Mouse (Mus musculus) megakaryocyte, adult 5-6 weeks (primary cell): Measurements from ENCODE around the gene Cilp2. TPM values are rescaled to one million over a fixed set of nuclear protein-coding genes. Genes with fewer than 3 reads are reported as not detected.

Source experiments
- total RNA-seq, 2 experiments: library from RNA; stranded (forward) in 1 of 2; stranded (reverse) in 1 of 2; fragments of 153-499, 151-499 nt in 1 of 2; fragments of 221-1000, 200-1000 nt in 1 of 2; gene quantifications; 2 replicates each; pipeline versions ENCODE4 v1.2.3 to v1.2.4; 2015 to 2017

Cilp2 gene
- total RNA-seq, 2 experiments from 2014 or later: not detected

Other genes with a start within 250 kb of the Cilp2 start
- 0.76 and 0.89 TPM in 2 replicates for gene Zfp964, start 233.2 kb downstream of the Cilp2 start, total RNA-seq (2015)
- gene Zfp964, start 233.2 kb downstream of the Cilp2 start, total RNA-seq (2017): 0.33 TPM in 1 of 2 replicates, not detected in the other
- gene Zfp869, start 177.0 kb downstream of the Cilp2 start, total RNA-seq (2015): 16.7 and 17.9 TPM in 2 replicates
- gene Zfp869, start 177.0 kb downstream of the Cilp2 start, total RNA-seq (2017): 18.1 and 21.5 TPM in 2 replicates
- 7.2 and 8.0 TPM in 2 replicates for gene Zfp963, start 137.7 kb downstream of the Cilp2 start, total RNA-seq (2015)
- gene Zfp963, start 137.7 kb downstream of the Cilp2 start, total RNA-seq (2017): 3.7 and 5.5 TPM in 2 replicates
- gene Gm20422, start 112.8 kb downstream of the Cilp2 start, total RNA-seq (2015): not detected in 2 replicates
- 0.33 and 0.45 TPM in 2 replicates for gene Gm20422, start 112.8 kb downstream of the Cilp2 start, total RNA-seq (2017)
- 19.5 and 21.1 TPM in 2 replicates for gene Atp13a1, start 96.5 kb downstream of the Cilp2 start, total RNA-seq (2015)
- 15.6 and 16.9 TPM in 2 replicates for gene Atp13a1, start 96.5 kb downstream of the Cilp2 start, total RNA-seq (2017)
- 23.6 TPM in 2 replicates for gene Zfp866, start 96.5 kb downstream of the Cilp2 start, total RNA-seq (2015)
- gene Zfp866, start 96.5 kb downstream of the Cilp2 start, total RNA-seq (2017): 24.9 and 27.2 TPM in 2 replicates
- 60.6 and 62.2 TPM in 2 replicates for gene Gmip, start 79.0 kb downstream of the Cilp2 start, total RNA-seq (2015)
- 59.3 and 82.0 TPM in 2 replicates for gene Gmip, start 79.0 kb downstream of the Cilp2 start, total RNA-seq (2017)
- 1.7 and 2.0 TPM in 2 replicates for gene Lpar2, start 65.3 kb downstream of the Cilp2 start, total RNA-seq (2015)
- gene Lpar2, start 65.3 kb downstream of the Cilp2 start, total RNA-seq (2017): 0.57 and 0.59 TPM in 2 replicates
- gene Pbx4, start 55.2 kb downstream of the Cilp2 start, total RNA-seq (2015): 1.3 and 2.4 TPM in 2 replicates
- gene Pbx4, start 55.2 kb downstream of the Cilp2 start, total RNA-seq (2017): 0.57 and 1.9 TPM in 2 replicates
- 0.27 TPM in 1 of 2 replicates, not detected in the other for gene Tssk6, start 14.5 kb upstream of the Cilp2 start, total RNA-seq (2015)
- 0.16 and 0.26 TPM in 2 replicates for gene Tssk6, start 14.5 kb upstream of the Cilp2 start, total RNA-seq (2017)
- 63.4 and 75.7 TPM in 2 replicates for gene Ndufa13, start 14.9 kb upstream of the Cilp2 start, total RNA-seq (2015)
- gene Ndufa13, start 14.9 kb upstream of the Cilp2 start, total RNA-seq (2017): 120 and 143 TPM in 2 replicates
- 3.1 TPM in 1 of 2 replicates, not detected in the other for gene Yjefn3, start 15.0 kb upstream of the Cilp2 start, total RNA-seq (2015)
- gene Yjefn3, start 15.0 kb upstream of the Cilp2 start, total RNA-seq (2017): not detected in 2 replicates
- gene Gatad2a, start 108.7 kb upstream of the Cilp2 start, total RNA-seq (2015): 50.1 and 62.0 TPM in 2 replicates
- 62.5 and 64.7 TPM in 2 replicates for gene Gatad2a, start 108.7 kb upstream of the Cilp2 start, total RNA-seq (2017)
- 28.1 and 28.4 TPM in 2 replicates for gene Mau2, start 155.0 kb upstream of the Cilp2 start, total RNA-seq (2015)
- 28.1 and 33.8 TPM in 2 replicates for gene Mau2, start 155.0 kb upstream of the Cilp2 start, total RNA-seq (2017)
- gene Sugp1, start 155.1 kb upstream of the Cilp2 start, total RNA-seq (2015): 11.6 and 15.0 TPM in 2 replicates
- 17.3 and 24.1 TPM in 2 replicates for gene Sugp1, start 155.1 kb upstream of the Cilp2 start, total RNA-seq (2017)
- gene Tm6sf2, start 185.2 kb upstream of the Cilp2 start, total RNA-seq (2015): not detected in 2 replicates
- gene Tm6sf2, start 185.2 kb upstream of the Cilp2 start, total RNA-seq (2017): not detected in 2 replicates
- gene Hapln4, start 195.8 kb upstream of the Cilp2 start, total RNA-seq (2015): not detected in 2 replicates
- gene Hapln4, start 195.8 kb upstream of the Cilp2 start, total RNA-seq (2017): not detected in 2 replicates
- gene Ncan, start 233.2 kb upstream of the Cilp2 start, total RNA-seq (2015): not detected in 2 replicates
- not detected in 2 replicates for gene Ncan, start 233.2 kb upstream of the Cilp2 start, total RNA-seq (2017)
- 19.5 and 25.6 TPM in 2 replicates for gene Nr2c2ap, start 243.6 kb upstream of the Cilp2 start, total RNA-seq (2015)
- gene Nr2c2ap, start 243.6 kb upstream of the Cilp2 start, total RNA-seq (2017): 4.7 and 7.1 TPM in 2 replicates